Mouse (Mus musculus): Measurements from ENCODE around the gene Ctf2.

GRCm38 (mm10) chr7:127718339-127718738, 13.6 kb downstream of the Ctf2 start:
- TF ChIP-seq HCFC1 (IDR thresholded peaks at IDR 0.05; ENCODE audit: borderline replicate concordance, insufficient read depth, low read length) (no peak), MAFK (IDR thresholded peaks at IDR 0.05; ENCODE audit: insufficient read depth, low read depth, low read length) (no peak), CHD2 (IDR thresholded peaks at IDR 0.05; ENCODE audit: low read depth, low read length) (no peak), ZC3H11A (IDR thresholded peaks at IDR 0.05; ENCODE audit: borderline replicate concordance, low read depth, low read length) (no peak)
